Mouse (Mus musculus) kidney, postnatal 10 days (tissue): ENCODE measurements at regions not wholly inside any gene's neighbourhood (a gene's known extent, or its start where the extent isn't known, plus 50 kb on each side); places are given as distances from the start of the nearest gene placed in this dataset.

Source experiments
- DNase-seq: peaks from one replicate; pipeline ENCODE4 v3.0.0; 2021; ENCODE audit warnings: mixed read lengths

- DNase-seq = no peak
Measured at GRCm38 (mm10) chr8:127914914-127915313, 443.5 kb upstream of the Nrp1 start.

GRCm38 (mm10) chr8:127915591-127916028 lies 442.8 kb upstream of the Nrp1 start:
- no peak for DNase-seq

- no peak for DNase-seq
Measured at GRCm38 (mm10) chr8:127921925-127922324, 436.5 kb upstream of the Nrp1 start.

GRCm38 (mm10) chr8:127923321-127923720 lies 435.1 kb upstream of the Nrp1 start:
- DNase-seq = no peak

GRCm38 (mm10) chr8:127932276-127932675 lies 426.1 kb upstream of the Nrp1 start:
- DNase-seq = no peak

- DNase-seq = no peak
Measured at GRCm38 (mm10) chr8:127936792-127937435, 421.5 kb upstream of the Nrp1 start.

GRCm38 (mm10) chr8:127939284-127939985 lies 419.0 kb upstream of the Nrp1 start:
- no peak for DNase-seq

GRCm38 (mm10) chr8:127939986-127940359 lies 418.4 kb upstream of the Nrp1 start:
- no peak for DNase-seq

- no peak for DNase-seq
Measured at GRCm38 (mm10) chr8:127942319-127942718, 416.1 kb upstream of the Nrp1 start.

GRCm38 (mm10) chr8:127944955-127945498 lies 413.4 kb upstream of the Nrp1 start:
- DNase-seq = no peak

GRCm38 (mm10) chr8:127957571-127957970 lies 400.8 kb upstream of the Nrp1 start:
- DNase-seq = no peak

- DNase-seq = no peak
Measured at GRCm38 (mm10) chr8:127958351-127959044, 399.9 kb upstream of the Nrp1 start.

GRCm38 (mm10) chr8:127962862-127963261 lies 395.5 kb upstream of the Nrp1 start:
- DNase-seq = no peak

- DNase-seq = peak; percentile 18
Measured at GRCm38 (mm10) chr8:127963625-127964024, 394.8 kb upstream of the Nrp1 start.

- DNase-seq = peak; percentile 42
Measured at GRCm38 (mm10) chr8:127964801-127965200, 393.6 kb upstream of the Nrp1 start.

- no peak for DNase-seq
Measured at GRCm38 (mm10) chr8:127965341-127965740, 393.1 kb upstream of the Nrp1 start.

GRCm38 (mm10) chr8:127968026-127968425 lies 390.4 kb upstream of the Nrp1 start:
- DNase-seq = no peak

- DNase-seq = no peak
Measured at GRCm38 (mm10) chr8:127973194-127973593, 385.2 kb upstream of the Nrp1 start.

GRCm38 (mm10) chr8:127977746-127978145 lies 380.7 kb upstream of the Nrp1 start:
- DNase-seq = no peak

GRCm38 (mm10) chr8:127979180-127980030 lies 379.0 kb upstream of the Nrp1 start:
- DNase-seq = no peak

- DNase-seq = no peak
Measured at GRCm38 (mm10) chr8:127982165-127982564, 376.2 kb upstream of the Nrp1 start.

GRCm38 (mm10) chr8:127985616-127986015 lies 372.8 kb upstream of the Nrp1 start:
- no peak for DNase-seq

- no peak for DNase-seq
Measured at GRCm38 (mm10) chr8:127988887-127989286, 369.5 kb upstream of the Nrp1 start.
